24 mouse cellular contexts compared by ENCODE assay signal in the genomic region with DNA sequence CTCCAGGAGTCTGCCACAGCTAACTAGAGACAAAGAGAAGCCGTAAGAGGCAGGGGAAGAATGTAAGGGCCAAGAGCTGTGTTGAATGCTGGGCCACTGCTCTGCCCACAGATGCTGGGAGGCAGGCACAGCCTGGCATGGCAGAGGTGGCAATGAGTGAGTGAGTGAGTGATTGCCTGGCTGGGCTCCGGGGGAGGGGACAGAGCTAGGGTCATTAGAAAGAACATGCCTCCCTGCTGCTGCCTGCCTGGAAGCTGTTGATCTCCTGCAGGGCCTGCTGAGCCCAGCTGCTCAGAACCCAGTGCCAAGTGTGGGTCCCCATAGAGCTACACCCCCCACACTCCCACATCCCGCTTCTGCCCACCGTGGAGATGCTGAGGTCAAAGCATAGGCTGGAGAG. TPM values are rescaled to one million over a fixed set of nuclear protein-coding genes. Genes with fewer than 3 reads are reported as not detected.
DNase-seq lines count a peak whose midpoint lies in the region; ATAC-seq lines count a peak whose summit lies in the region.
"Had no signal": no experiment of that assay in that cellular context is flagged by ENCODE, and none has a peak within 500 bp of the region (broad histone marks: within the 10 kb centered on the region; RNA-seq: fewer than 3 reads in every experiment).

No protein-coding gene starts in this region.

- no peaks in the 10 kb centered on the region for H3K36me3 ChIP-seq in forebrain, embryonic 10.5 days (replicated peaks)
- no peaks in the 10 kb centered on the region for H3K36me3 ChIP-seq in forebrain, embryonic 14.5 days (ENCODE audit: control insufficient read depth, insufficient read depth, low read length)
- H3K36me3 ChIP-seq in hindbrain, embryonic 13.5 days, result no peaks in the 10 kb centered on the region
- no peaks in the 10 kb centered on the region for H3K36me3 ChIP-seq in hindbrain, embryonic 10.5 days
- no peaks in the 10 kb centered on the region for H3K36me3 ChIP-seq in midbrain, embryonic 16.5 days (ENCODE audit: control insufficient read depth, insufficient read depth, low read length)
- no peaks in the 10 kb centered on the region for H3K36me3 ChIP-seq in midbrain, embryonic 10.5 days
- H3K36me3 ChIP-seq: embryonic facial prominence, embryonic 12.5 days; heart, embryonic 15.5 days; limb, embryonic 13.5 days; liver, embryonic 12.5 days; neural tube, embryonic 12.5 days had no signal

- no peak for ATAC-seq in forebrain, embryonic 14.5 days
- peak; percentile 60; the same call in 1 of the 2 replicates for ATAC-seq in hindbrain, embryonic 13.5 days (ENCODE audit: low FRiP score)
- 0 out of 2 replicates have a peak, but pooled peaks have one; percentile 32 for ATAC-seq in midbrain, embryonic 16.5 days
- ATAC-seq: activated CD4-positive, CD25-positive, alpha-beta regulatory T cell, adult 4 months; liver, embryonic 12.5 days had no signal

- no peak overlapping the region for H3K4me2 ChIP-seq in forebrain, embryonic 14.5 days (ENCODE audit: low read length)
- H3K4me2 ChIP-seq in hindbrain, embryonic 13.5 days, result no peak overlapping the region
- H3K4me2 ChIP-seq in midbrain, embryonic 16.5 days (ENCODE audit: low read length), result no peak overlapping the region
- H3K4me2 ChIP-seq: embryonic facial prominence, embryonic 12.5 days; heart, embryonic 15.5 days; limb, embryonic 13.5 days; liver, embryonic 12.5 days; midbrain, embryonic 11.5 days; neural tube, embryonic 12.5 days had no signal

- no peaks in the 10 kb centered on the region for H3K9me3 ChIP-seq in forebrain, embryonic 10.5 days
- H3K9me3 ChIP-seq in forebrain, embryonic 14.5 days (replicated peaks; ENCODE audit: control insufficient read depth, low read length), result no peaks in the 10 kb centered on the region
- no peaks in the 10 kb centered on the region for H3K9me3 ChIP-seq in hindbrain, embryonic 13.5 days
- H3K9me3 ChIP-seq in hindbrain, embryonic 10.5 days, result no peaks in the 10 kb centered on the region
- no peaks in the 10 kb centered on the region for H3K9me3 ChIP-seq in midbrain, embryonic 16.5 days (replicated peaks; ENCODE audit: control insufficient read depth, low read length, poor library complexity, severe bottlenecking)
- no peaks in the 10 kb centered on the region for H3K9me3 ChIP-seq in midbrain, embryonic 10.5 days (replicated peaks)
- H3K9me3 ChIP-seq: embryonic facial prominence, embryonic 12.5 days; heart, embryonic 15.5 days; limb, embryonic 13.5 days; liver, embryonic 12.5 days; neural tube, embryonic 12.5 days had no signal

- no peak for DNase-seq in forebrain, embryonic 10.5 days (ENCODE audit: extremely low spot score, low spot score)
- DNase-seq in forebrain, embryonic 14.5 days (ENCODE audit: low spot score), result no peak
- DNase-seq in hindbrain, embryonic 10.5 days (ENCODE audit: low spot score), result no peak
- no peak for DNase-seq in midbrain, embryonic 10.5 days (ENCODE audit: low spot score)
- DNase-seq in heart, postnatal 10 days, result no peak
- DNase-seq: adrenal gland, adult 8-10 months; cerebellum, adult 2 months; cerebellum, postnatal 25 days; heart, postnatal 4 days; kidney, adult 18-20 months; lung, adult 18-20 months; lung, postnatal 10 days; thymus, postnatal 14 days had no signal

- peaks cover 9% of the 10 kb centered on the region; the same call in 1 of the 2 replicates for H3K27me3 ChIP-seq in forebrain, embryonic 10.5 days (ENCODE audit: poor library complexity, severe bottlenecking)
- no peaks in the 10 kb centered on the region for H3K27me3 ChIP-seq in forebrain, embryonic 14.5 days (replicated peaks; ENCODE audit: control insufficient read depth, insufficient read depth, low read length)
- H3K27me3 ChIP-seq in hindbrain, embryonic 13.5 days, result peaks cover 20% of the 10 kb centered on the region; the same call in 1 of the 2 replicates
- H3K27me3 ChIP-seq in hindbrain, embryonic 10.5 days (ENCODE audit: insufficient read depth, poor library complexity, severe bottlenecking), result 0 out of 2 replicates have a peak, but pooled peaks cover 7% of the 10 kb centered on the region
- H3K27me3 ChIP-seq in midbrain, embryonic 16.5 days (ENCODE audit: control insufficient read depth, insufficient read depth, low read depth, low read length), result no peaks in the 10 kb centered on the region
- peaks cover 12% of the 10 kb centered on the region for H3K27me3 ChIP-seq in midbrain, embryonic 10.5 days (ENCODE audit: low read depth, poor library complexity, severe bottlenecking)
- H3K27me3 ChIP-seq: neural tube, embryonic 12.5 days had no signal

- H3K27ac ChIP-seq in forebrain, embryonic 10.5 days, result 0 out of 2 replicates have a peak overlapping the region, but pooled peaks have one; percentile 20
- no peak overlapping the region for H3K27ac ChIP-seq in forebrain, embryonic 14.5 days (ENCODE audit: low read depth, low read length)
- H3K27ac ChIP-seq in hindbrain, embryonic 13.5 days, result peak overlapping the region; percentile 62
- no peak overlapping the region for H3K27ac ChIP-seq in hindbrain, embryonic 10.5 days
- H3K27ac ChIP-seq in midbrain, embryonic 16.5 days (ENCODE audit: low read length), result no peak overlapping the region
- H3K27ac ChIP-seq in midbrain, embryonic 10.5 days (replicated peaks), result no peak overlapping the region
- H3K27ac ChIP-seq: embryonic facial prominence, embryonic 12.5 days; heart, embryonic 15.5 days; kidney, postnatal 0 days; limb, embryonic 13.5 days; liver, embryonic 12.5 days; neural tube, embryonic 12.5 days had no signal

- 30% methylated on average over 4 of the region's 4 CpGs for WGBS in forebrain, embryonic 10.5 days
- WGBS in forebrain, embryonic 14.5 days, result 33% methylated on average over 4 of the region's 4 CpGs
- 14% methylated on average over 4 of the region's 4 CpGs for WGBS in hindbrain, embryonic 13.5 days
- 19% methylated on average over 4 of the region's 4 CpGs for WGBS in hindbrain, embryonic 10.5 days
- 21% methylated on average over 4 of the region's 4 CpGs for WGBS in midbrain, embryonic 16.5 days
- WGBS in midbrain, embryonic 10.5 days, result 27% methylated on average over 4 of the region's 4 CpGs

- intact Hi-C loops in heart, postnatal 10 days (cut with DNase I), result no loop called here

- H3K4me1 ChIP-seq in forebrain, embryonic 10.5 days, result peaks cover 12% of the 10 kb centered on the region
- no peaks in the 10 kb centered on the region for H3K4me1 ChIP-seq in forebrain, embryonic 14.5 days (ENCODE audit: control insufficient read depth, insufficient read depth, low read length)
- peaks cover 25% of the 10 kb centered on the region for H3K4me1 ChIP-seq in hindbrain, embryonic 13.5 days (replicated peaks)
- peaks cover 21% of the 10 kb centered on the region for H3K4me1 ChIP-seq in hindbrain, embryonic 10.5 days (replicated peaks)
- H3K4me1 ChIP-seq in midbrain, embryonic 16.5 days (ENCODE audit: control insufficient read depth, insufficient read depth, low read length), result peaks cover 8% of the 10 kb centered on the region
- H3K4me1 ChIP-seq in midbrain, embryonic 10.5 days, result peaks cover 15% of the 10 kb centered on the region
- H3K4me1 ChIP-seq: liver, embryonic 12.5 days had no signal

- no peak overlapping the region for H3K4me3 ChIP-seq in forebrain, embryonic 10.5 days
- no peak overlapping the region for H3K4me3 ChIP-seq in forebrain, embryonic 14.5 days (ENCODE audit: low read depth, low read length)
- no peak overlapping the region for H3K4me3 ChIP-seq in hindbrain, embryonic 13.5 days
- no peak overlapping the region for H3K4me3 ChIP-seq in hindbrain, embryonic 10.5 days
- no peak overlapping the region for H3K4me3 ChIP-seq in midbrain, embryonic 16.5 days (ENCODE audit: low read depth, low read length)
- no peak overlapping the region for H3K4me3 ChIP-seq in midbrain, embryonic 10.5 days
- H3K4me3 ChIP-seq: embryonic facial prominence, embryonic 12.5 days; heart, embryonic 15.5 days; limb, embryonic 13.5 days; liver, embryonic 12.5 days; neural tube, embryonic 12.5 days had no signal

- H3K9ac ChIP-seq in forebrain, embryonic 14.5 days (ENCODE audit: low read length), result no peak overlapping the region
- 0 out of 2 replicates have a peak overlapping the region, but pooled peaks have one; percentile 24 for H3K9ac ChIP-seq in hindbrain, embryonic 13.5 days
- H3K9ac ChIP-seq in midbrain, embryonic 16.5 days (ENCODE audit: low read depth, low read length), result no peak overlapping the region
- H3K9ac ChIP-seq: embryonic facial prominence, embryonic 12.5 days; heart, embryonic 15.5 days; limb, embryonic 13.5 days; liver, embryonic 12.5 days; neural tube, embryonic 12.5 days had no signal

RNA-seq across cellular contexts. Expression of gene Spns2, which starts 7.7 kb away (rescaled TPM):
- polyA plus RNA-seq in forebrain, embryonic 10.5 days (2016; fragmentation: Nextera tagmentation; extraction: Ambion mirVana), result 2.0 and 3.0 TPM in 2 replicates
- 4.6 and 5.8 TPM in 2 replicates for polyA plus RNA-seq in forebrain, embryonic 14.5 days (2014; fragmentation: Nextera tagmentation; extraction: Ambion mirVana)
- polyA plus RNA-seq in hindbrain, embryonic 13.5 days (2015; fragmentation: Nextera tagmentation; extraction: Ambion mirVana), result 8.4 and 9.7 TPM in 2 replicates
- polyA plus RNA-seq in hindbrain, embryonic 10.5 days (2016; fragmentation: Nextera tagmentation; extraction: Ambion mirVana), result 4.0 and 5.5 TPM in 2 replicates
- 6.8 and 8.4 TPM in 2 replicates for polyA plus RNA-seq in midbrain, embryonic 16.5 days (2015; fragmentation: Nextera tagmentation; extraction: Ambion mirVana)
- polyA plus RNA-seq in midbrain, embryonic 10.5 days (2016; fragmentation: Nextera tagmentation; extraction: Ambion mirVana), result 2.1 and 2.9 TPM in 2 replicates
- 10 to 100 TPM; 18.0 to 19.5 TPM for total RNA-seq in heart, postnatal 10 days (2021)
- polyA plus RNA-seq: activated CD4-positive, CD25-positive, alpha-beta regulatory T cell, adult 4 months had no signal

RNA-seq across cellular contexts. Expression of gene Spns3, which starts 52.9 kb away (rescaled TPM):
- 0.20 TPM in 1 of 2 replicates, not detected in the other for polyA plus RNA-seq in forebrain, embryonic 10.5 days (2016; fragmentation: Nextera tagmentation; extraction: Ambion mirVana)
- polyA plus RNA-seq in forebrain, embryonic 14.5 days (2014; fragmentation: Nextera tagmentation; extraction: Ambion mirVana), result 0.10 and 0.16 TPM in 2 replicates
- 0.10 and 0.16 TPM in 2 replicates for polyA plus RNA-seq in hindbrain, embryonic 13.5 days (2015; fragmentation: Nextera tagmentation; extraction: Ambion mirVana)
- 0.09 and 0.16 TPM in 2 replicates for polyA plus RNA-seq in hindbrain, embryonic 10.5 days (2016; fragmentation: Nextera tagmentation; extraction: Ambion mirVana)
- polyA plus RNA-seq in midbrain, embryonic 16.5 days (2015; fragmentation: Nextera tagmentation; extraction: Ambion mirVana), result 0.17 TPM in 1 of 2 replicates, not detected in the other
- polyA plus RNA-seq in midbrain, embryonic 10.5 days (2016; fragmentation: Nextera tagmentation; extraction: Ambion mirVana), result 0.06 TPM in 1 of 2 replicates, not detected in the other
- under 1 TPM in 1 of 2 experiments, not detected in 1; 0.07 TPM for total RNA-seq in heart, postnatal 10 days (2021)
- polyA plus RNA-seq: embryonic facial prominence, embryonic 12.5 days; midbrain, embryonic 11.5 days; neural tube, embryonic 12.5 days; stomach, embryonic 14.5 days had no signal

RNA-seq across cellular contexts. Expression of gene Mybbp1a, which starts 56.2 kb away (rescaled TPM):
- 248 and 256 TPM in 2 replicates for polyA plus RNA-seq in forebrain, embryonic 10.5 days (2016; fragmentation: Nextera tagmentation; extraction: Ambion mirVana)
- 80.5 and 82.1 TPM in 2 replicates for polyA plus RNA-seq in forebrain, embryonic 14.5 days (2014; fragmentation: Nextera tagmentation; extraction: Ambion mirVana)
- 74.5 and 79.9 TPM in 2 replicates for polyA plus RNA-seq in hindbrain, embryonic 13.5 days (2015; fragmentation: Nextera tagmentation; extraction: Ambion mirVana)
- polyA plus RNA-seq in hindbrain, embryonic 10.5 days (2016; fragmentation: Nextera tagmentation; extraction: Ambion mirVana), result 148 and 215 TPM in 2 replicates
- polyA plus RNA-seq in midbrain, embryonic 16.5 days (2015; fragmentation: Nextera tagmentation; extraction: Ambion mirVana), result 61.1 and 67.6 TPM in 2 replicates
- 192 and 236 TPM in 2 replicates for polyA plus RNA-seq in midbrain, embryonic 10.5 days (2016; fragmentation: Nextera tagmentation; extraction: Ambion mirVana)
- total RNA-seq in heart, postnatal 10 days (2021), result 10 to 100 TPM; 47.0 to 50.0 TPM

Comparison
In these comparisons a context has a peak if more than half of its experiments do, and no peak if none do; other contexts are left out.
1. H3K27ac ChIP-seq: peak in forebrain, embryonic 10.5 days (single experiment) and hindbrain, embryonic 13.5 days (single experiment); none in forebrain, embryonic 14.5 days (single experiment), hindbrain, embryonic 10.5 days (single experiment), midbrain, embryonic 16.5 days (single experiment) and midbrain, embryonic 10.5 days (single experiment).